Comparison of ENCODE assay signal across 8 mouse cellular contexts in genomic region chr3:95771985-95772384, GRCm38 (mm10). TPM values are rescaled to one million over a fixed set of nuclear protein-coding genes. Genes with fewer than 3 reads are reported as not detected.
DNase-seq lines count a peak whose midpoint lies in the region; ATAC-seq and TF ChIP-seq lines count a peak whose summit lies in the region.

No protein-coding gene starts in this region.

- H3K4me3 ChIP-seq in liver, embryonic 14.5 days (ENCODE audit: insufficient read depth in 1 of 2, low read depth in 2 of 2, low read length in 2 of 2): no peak overlapping the region
- H3K4me3 ChIP-seq in liver, embryonic 12.5 days: no peak overlapping the region
- H3K4me3 ChIP-seq in neural tube, embryonic 15.5 days (replicated peaks): no peak overlapping the region

- TF ChIP-seq CTCF in liver, embryonic 14.5 days (IDR thresholded peaks at IDR 0.05; ENCODE audit: low read depth): peak; percentile 62

- H3K27ac ChIP-seq in liver, embryonic 14.5 days: no peak overlapping the region
- no peak overlapping the region for H3K27ac ChIP-seq in liver, embryonic 12.5 days
- no peak overlapping the region for H3K27ac ChIP-seq in neural tube, embryonic 15.5 days (replicated peaks)

- peak; percentile 40 for DNase-seq in embryo, embryonic 11 days
- no peak for DNase-seq in embryo, embryonic 10 days (ENCODE audit: low spot score)
- no peak for DNase-seq in liver, embryonic 14.5 days (ENCODE audit: low read depth in 3 of 3, low spot score in 3 of 3)
- DNase-seq in thymus, postnatal 10 days (ENCODE audit: low spot score in 2 of 2): peak; percentile 12 to 65
- DNase-seq in right cerebral cortex, postnatal 4 days: no peak

- no peak overlapping the region for H3K4me2 ChIP-seq in liver, embryonic 14.5 days (ENCODE audit: low read depth)
- H3K4me2 ChIP-seq in liver, embryonic 12.5 days: no peak overlapping the region
- no peak overlapping the region for H3K4me2 ChIP-seq in neural tube, embryonic 15.5 days

- H3K9me3 ChIP-seq in liver, embryonic 14.5 days (ENCODE audit: control insufficient read depth, low read length): no peaks in the 10 kb centered on the region
- no peaks in the 10 kb centered on the region for H3K9me3 ChIP-seq in liver, embryonic 12.5 days (replicated peaks)
- H3K9me3 ChIP-seq in neural tube, embryonic 15.5 days (replicated peaks): no peaks in the 10 kb centered on the region

- H3K36me3 ChIP-seq in liver, embryonic 14.5 days (replicated peaks; ENCODE audit: control insufficient read depth, insufficient read depth, low read depth): peaks cover 31% of the 10 kb centered on the region
- H3K36me3 ChIP-seq in liver, embryonic 12.5 days: peaks cover 79% of the 10 kb centered on the region
- H3K36me3 ChIP-seq in neural tube, embryonic 15.5 days: peaks cover 55% of the 10 kb centered on the region

- H3K27me3 ChIP-seq in liver, embryonic 14.5 days (ENCODE audit: control insufficient read depth, insufficient read depth, low read length): no peaks in the 10 kb centered on the region
- no peaks in the 10 kb centered on the region for H3K27me3 ChIP-seq in liver, embryonic 12.5 days (replicated peaks)
- no peaks in the 10 kb centered on the region for H3K27me3 ChIP-seq in neural tube, embryonic 15.5 days (replicated peaks)

- H3K9ac ChIP-seq in liver, embryonic 14.5 days (replicated peaks): no peak overlapping the region
- no peak overlapping the region for H3K9ac ChIP-seq in liver, embryonic 12.5 days
- no peak overlapping the region for H3K9ac ChIP-seq in neural tube, embryonic 15.5 days (replicated peaks)

- H3K4me1 ChIP-seq in liver, embryonic 14.5 days (replicated peaks; ENCODE audit: control insufficient read depth in 2 of 2, insufficient read depth in 2 of 2, low read length in 1 of 2): no peaks in the 10 kb centered on the region; a peak in 1 of 4 replicates
- 0 out of 2 replicates have a peak, but pooled peaks cover 7% of the 10 kb centered on the region for H3K4me1 ChIP-seq in liver, embryonic 12.5 days
- no peaks in the 10 kb centered on the region for H3K4me1 ChIP-seq in neural tube, embryonic 15.5 days

- TF ChIP-seq EP300 in liver, embryonic 14.5 days (IDR thresholded peaks at IDR 0.05; ENCODE audit: low read depth): no peak

- ATAC-seq in liver, embryonic 14.5 days (ENCODE audit: insufficient read depth): no peak
- no peak for ATAC-seq in liver, embryonic 12.5 days
- peak; percentile 75; the same call in 1 of the 2 replicates for ATAC-seq in erythroblast, adult 5-6 weeks (replicated peaks; ENCODE audit: low FRiP score, poor library complexity, severe bottlenecking)
- ATAC-seq in neural tube, embryonic 15.5 days (ENCODE audit: low FRiP score): no peak

RNA-seq across cellular contexts. Expression of gene Tars2, which starts 12.0 kb away (rescaled TPM):
- polyA plus RNA-seq in liver, embryonic 14.5 days (2012; rRNA removed): 14.5 and 19.9 TPM in 2 replicates
- 37.1 and 39.9 TPM in 2 replicates for polyA plus RNA-seq in liver, embryonic 14.5 days (2014; fragmentation: Nextera tagmentation; extraction: Ambion mirVana)
- 66.1 and 66.3 TPM in 2 replicates for polyA plus RNA-seq in liver, embryonic 12.5 days (2016; fragmentation: Nextera tagmentation; extraction: Ambion mirVana)
- 3.7 and 15.3 TPM in 2 replicates for total RNA-seq in erythroblast, adult 5-6 weeks (2015; ENCODE audit: low replicate concordance)
- total RNA-seq in erythroblast, adult 5-6 weeks (2017; ENCODE audit: low replicate concordance): 3.1 and 7.2 TPM in 2 replicates
- 49.4 and 52.7 TPM in 2 replicates for polyA plus RNA-seq in neural tube, embryonic 15.5 days (2015; fragmentation: Nextera tagmentation; extraction: Ambion mirVana)

RNA-seq across cellular contexts. Expression of gene Ecm1, which starts 32.6 kb away (rescaled TPM):
- polyA plus RNA-seq in liver, embryonic 14.5 days (2012; rRNA removed): 9.3 and 9.8 TPM in 2 replicates
- polyA plus RNA-seq in liver, embryonic 14.5 days (2014; fragmentation: Nextera tagmentation; extraction: Ambion mirVana): 10.2 and 12.9 TPM in 2 replicates
- polyA plus RNA-seq in liver, embryonic 12.5 days (2016; fragmentation: Nextera tagmentation; extraction: Ambion mirVana): 14.1 and 15.2 TPM in 2 replicates
- not detected in 2 replicates for total RNA-seq in erythroblast, adult 5-6 weeks (2015; ENCODE audit: low replicate concordance)
- total RNA-seq in erythroblast, adult 5-6 weeks (2017; ENCODE audit: low replicate concordance): 0.42 and 1.1 TPM in 2 replicates
- 11.6 and 11.8 TPM in 2 replicates for polyA plus RNA-seq in neural tube, embryonic 15.5 days (2015; fragmentation: Nextera tagmentation; extraction: Ambion mirVana)

RNA-seq across cellular contexts. Expression of gene Rprd2, which starts 46.7 kb away (rescaled TPM):
- 4.2 and 5.3 TPM in 2 replicates for polyA plus RNA-seq in liver, embryonic 14.5 days (2012; rRNA removed)
- polyA plus RNA-seq in liver, embryonic 14.5 days (2014; fragmentation: Nextera tagmentation; extraction: Ambion mirVana): 6.6 and 6.8 TPM in 2 replicates
- 11.8 and 14.1 TPM in 2 replicates for polyA plus RNA-seq in liver, embryonic 12.5 days (2016; fragmentation: Nextera tagmentation; extraction: Ambion mirVana)
- total RNA-seq in erythroblast, adult 5-6 weeks (2015; ENCODE audit: low replicate concordance): 26.7 and 30.7 TPM in 2 replicates
- 12.4 and 14.9 TPM in 2 replicates for total RNA-seq in erythroblast, adult 5-6 weeks (2017; ENCODE audit: low replicate concordance)
- 20.3 and 22.3 TPM in 2 replicates for polyA plus RNA-seq in neural tube, embryonic 15.5 days (2015; fragmentation: Nextera tagmentation; extraction: Ambion mirVana)

Comparison
In these comparisons a context has a peak if more than half of its experiments do, and no peak if none do; other contexts are left out.
1. DNase-seq: peak in embryo, embryonic 11 days (single experiment) and thymus, postnatal 10 days (2 of 2); none in embryo, embryonic 10 days (single experiment), liver, embryonic 14.5 days (0 of 3) and right cerebral cortex, postnatal 4 days (single experiment).